Mouse (Mus musculus) spleen, adult 2 months (tissue): Measurements from ENCODE around the gene Fbxo42. TPM values are rescaled to one million over a fixed set of nuclear protein-coding genes. Genes with fewer than 3 reads are reported as not detected.
A peak's percentile ranks its signal among the peaks of the same experiment; 100 is the strongest.

Experiments used
- DNase-seq, 2 experiments: peaks; one replicate each; pipeline versions ENCODE4 v3.0.0 to v3.0.0-alpha.2; 2012 to 2021; ENCODE audit warnings: low spot score in 2 of 2, low read depth in 1 of 2
- H3K27ac ChIP-seq: fragments of 200-500 bp; 2 replicates; pipeline ENCODE4 v1.5.1; 2012; ENCODE audit warnings: low read length, inconsistent platforms; ENCODE audit not compliant: insufficient read depth
- H3K27me3 ChIP-seq: fragments of 200-500 bp; 2 replicates; pipeline ENCODE4 v1.6.1; 2012; ENCODE audit warnings: mild to moderate bottlenecking, moderate library complexity, low read length, inconsistent platforms; ENCODE audit not compliant: control insufficient read depth, insufficient read depth
- H3K36me3 ChIP-seq: fragments of 200-500 bp; 2 replicates; pipeline ENCODE4 v1.6.1; 2012; ENCODE audit warnings: mild to moderate bottlenecking, low read length, inconsistent platforms; ENCODE audit not compliant: control insufficient read depth, insufficient read depth
- H3K4me1 ChIP-seq: fragments of 200-500 bp; 2 replicates; pipeline ENCODE4 v1.6.1; 2011; ENCODE audit warnings: inconsistent platforms; ENCODE audit not compliant: control insufficient read depth, insufficient read depth, insufficient read length
- H3K4me3 ChIP-seq: fragments of 200-500 bp; 2 replicates; pipeline ENCODE4 v1.5.1; 2011; ENCODE audit warnings: mild to moderate bottlenecking, inconsistent platforms; ENCODE audit not compliant: insufficient read depth, insufficient read length; ENCODE audit errors: extremely low read depth
- CTCF ChIP-seq: fragments of 200-500 bp; IDR thresholded peaks from 2 replicates; pipeline ENCODE4 v1.5.1; 2011; ENCODE audit warnings: mild to moderate bottlenecking, inconsistent platforms; ENCODE audit not compliant: insufficient read depth, insufficient read length, insufficient replicate concordance; ENCODE audit errors: extremely low read depth
- POLR2A ChIP-seq: fragments of 200-500 bp; IDR thresholded peaks from 2 replicates; pipeline ENCODE4 v1.6.1; 2011; ENCODE audit warnings: low read depth, low read length, inconsistent platforms
- WGBS: fragments of 180-500 bp; shearing (Covaris S2); methylation state at CpG from one replicate; pipeline ENCODE4 v1.1.7; 2018; 5-methylcytosine and 5-hydroxymethylcytosine counted together
- polyA plus RNA-seq: library from polyadenylated mRNA; depleted of rRNA; stranded (reverse); fragments of >200 nt; gene quantifications from 2 replicates; pipeline ENCODE4 v1.2.3, GENCODE M21; 2012

Fbxo42 gene
- polyA plus RNA-seq, 1 experiment = 13.7 TPM

- 74% methylated on average over 11 of the region's 11 CpGs for WGBS
- Histone ChIP-seq H3K4me1 (no peaks in the 10 kb centered on the region), H3K36me3 (peaks cover 39% of the 10 kb centered on the region), H3K27me3 (no peaks in the 10 kb centered on the region), H3K27ac (no peak overlapping the region), H3K4me3 (no peak overlapping the region)
- no peak for TF ChIP-seq POLR2A
- no peak for TF ChIP-seq CTCF
- DNase-seq = no peak
Measured at GRCm38 (mm10) chr4:141200906-141201305, 53.2 kb downstream of the Fbxo42 start.

- Histone ChIP-seq H3K4me3 (no peak overlapping the region), H3K4me1 (no peaks in the 10 kb centered on the region), H3K27ac (no peak overlapping the region), H3K36me3 (peaks cover 36% of the 10 kb centered on the region), H3K27me3 (no peaks in the 10 kb centered on the region)
- no peak for TF ChIP-seq POLR2A
- no peak for TF ChIP-seq CTCF
- 91% methylated on average over 6 of the region's 6 CpGs for WGBS
- DNase-seq = no peak
Measured at GRCm38 (mm10) chr4:141202192-141202591, 54.5 kb downstream of the Fbxo42 start.

- no peaks in the 10 kb centered on the region for H3K27me3 ChIP-seq
- WGBS = 77% methylated on average over 4 of the region's 4 CpGs
- H3K4me1 ChIP-seq = no peaks in the 10 kb centered on the region
- no peak for DNase-seq
- TF ChIP-seq POLR2A = no peak
- no peak for TF ChIP-seq CTCF
- H3K27ac ChIP-seq = no peak overlapping the region
- peaks cover 21% of the 10 kb centered on the region for H3K36me3 ChIP-seq
- H3K4me3 ChIP-seq = no peak overlapping the region
Measured at GRCm38 (mm10) chr4:141204580-141205061, 56.9 kb downstream of the Fbxo42 start.

- 95% methylated on average over 5 of the region's 5 CpGs for WGBS
- H3K27me3 ChIP-seq = no peaks in the 10 kb centered on the region
- TF ChIP-seq CTCF = no peak
- H3K36me3 ChIP-seq = peaks cover 8% of the 10 kb centered on the region
- no peak overlapping the region for H3K4me3 ChIP-seq
- H3K4me1 ChIP-seq = no peaks in the 10 kb centered on the region
- no peak for DNase-seq
- no peak overlapping the region for H3K27ac ChIP-seq
Measured at GRCm38 (mm10) chr4:141207081-141207480, 59.4 kb downstream of the Fbxo42 start.

GRCm38 (mm10) chr4:141210524-141211219, 63.0 kb downstream of the Fbxo42 start:
- H3K27me3 ChIP-seq = no peaks in the 10 kb centered on the region
- peaks cover 2% of the 10 kb centered on the region; the same call in 1 of the 2 replicates for H3K4me1 ChIP-seq
- peak in 1 of 2 experiments; percentile 42 for DNase-seq
- H3K36me3 ChIP-seq = peaks cover 1% of the 10 kb centered on the region; the same call in 1 of the 2 replicates
- peak overlapping the region; percentile 97 for H3K27ac ChIP-seq
- 53% methylated on average over 14 of the region's 14 CpGs for WGBS
- H3K4me3 ChIP-seq = peak overlapping the region; percentile 60
- TF ChIP-seq POLR2A = no peak; the same call in 1 of the 2 replicates
- TF ChIP-seq CTCF = no peak

- Histone ChIP-seq H3K27ac (no peak overlapping the region), H3K4me1 (peaks cover 2% of the 10 kb centered on the region; the same call in 1 of the 2 replicates), H3K4me3 (no peak overlapping the region), H3K27me3 (no peaks in the 10 kb centered on the region), H3K36me3 (peaks cover 1% of the 10 kb centered on the region; the same call in 1 of the 2 replicates)
- no peak for TF ChIP-seq CTCF
- no peak for TF ChIP-seq POLR2A
- no peak for DNase-seq
- 94% methylated on average over 4 of the region's 4 CpGs for WGBS
Measured at GRCm38 (mm10) chr4:141211646-141212045, 63.9 kb downstream of the Fbxo42 start.

- no peaks in the 10 kb centered on the region for H3K27me3 ChIP-seq
- H3K4me1 ChIP-seq = peaks cover 2% of the 10 kb centered on the region; the same call in 1 of the 2 replicates
- TF ChIP-seq POLR2A (no peak), CTCF (no peak)
- WGBS = 93% methylated on average over 9 of the region's 9 CpGs
- DNase-seq = no peak
- H3K27ac ChIP-seq = no peak overlapping the region
- H3K36me3 ChIP-seq = no peaks in the 10 kb centered on the region
- no peak overlapping the region for H3K4me3 ChIP-seq
Measured at GRCm38 (mm10) chr4:141212892-141213291, 65.2 kb downstream of the Fbxo42 start.
